Mouse (Mus musculus) left cerebral cortex, postnatal 14 days (tissue): Measurements from ENCODE around the gene Gm11596. TPM values are rescaled to one million over a fixed set of nuclear protein-coding genes. Genes with fewer than 3 reads are reported as not detected.
"Not testable (repeated sequence)": the region's sequence is repeated elsewhere in the genome, so short reads cannot be mapped to it uniquely, and the experiment has no call there.

Source experiments
- DNase-seq, 2 experiments: peaks; one replicate each; pipeline ENCODE4 v3.0.0; 2021 to 2022; ENCODE audit warnings: low spot score in 2 of 2, mixed read lengths in 1 of 2
- intact Hi-C: fragments of 180-260 bp; cut with DNase I; formaldehyde crosslinking; loops from one replicate; pipeline ENCODE4 v1.15.1; 2025
- long read RNA-seq, 2 experiments: library from polyadenylated mRNA; stranded (forward); transcript quantifications; one replicate each; pipeline ENCODE4 v2.0.0; 2021
- total RNA-seq, 2 experiments: library from RNA; stranded (reverse); gene quantifications; 2 replicates each; pipeline ENCODE4 v1.2.3; 2021

The Gm11596 gene
- not detected for total RNA-seq
- long read RNA-seq, experiment 1, result 0 reads
- long read RNA-seq, experiment 2, result 0 reads

- DNase-seq, result no peak
- intact Hi-C loops, result no loop called here
These were observed at the start of gene Gm11596 for GRCm38 (mm10) chr11:99793367-99793766. Gm11596 (minus strand) TSS chr11:99793467.

DNA sequence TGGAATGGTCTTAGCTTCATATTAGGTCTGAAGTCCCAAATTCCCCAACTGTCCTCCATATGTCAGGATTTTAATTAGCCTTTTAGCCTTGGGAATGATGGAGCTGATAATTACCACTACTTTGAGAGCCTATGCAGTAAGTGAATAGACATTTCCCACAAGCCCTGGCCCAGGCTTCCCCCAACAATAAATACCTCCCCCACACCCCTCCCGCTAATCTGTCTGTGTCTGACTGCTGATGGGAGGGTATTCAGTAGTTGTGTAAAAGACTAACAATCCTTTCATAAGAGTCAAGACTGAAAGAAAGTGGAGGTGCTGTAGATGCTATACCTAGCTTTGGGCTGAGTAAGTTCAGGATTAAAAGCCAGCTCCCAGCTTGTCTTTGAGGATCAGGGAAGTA is 48.9 kb upstream of the Gm11596 start:
- no peak for DNase-seq
- intact Hi-C loops, result no loop called here

GRCm38 (mm10) chr11:99837966-99838365 is 44.7 kb upstream of the Gm11596 start, which contains the start of gene 2300003K06Rik:
2300003K06Rik (minus strand) TSS chr11:99838066.
- intact Hi-C loops, result no loop called here
- DNase-seq, result no peak

- DNase-seq, intact Hi-C loops: not testable (repeated sequence)
These were observed 22.3 kb upstream of the Gm11596 start, which contains the start of gene Gm11564 for GRCm38 (mm10) chr11:99815566-99815965. Gm11564 (minus strand) TSS chr11:99815666.

DNA sequence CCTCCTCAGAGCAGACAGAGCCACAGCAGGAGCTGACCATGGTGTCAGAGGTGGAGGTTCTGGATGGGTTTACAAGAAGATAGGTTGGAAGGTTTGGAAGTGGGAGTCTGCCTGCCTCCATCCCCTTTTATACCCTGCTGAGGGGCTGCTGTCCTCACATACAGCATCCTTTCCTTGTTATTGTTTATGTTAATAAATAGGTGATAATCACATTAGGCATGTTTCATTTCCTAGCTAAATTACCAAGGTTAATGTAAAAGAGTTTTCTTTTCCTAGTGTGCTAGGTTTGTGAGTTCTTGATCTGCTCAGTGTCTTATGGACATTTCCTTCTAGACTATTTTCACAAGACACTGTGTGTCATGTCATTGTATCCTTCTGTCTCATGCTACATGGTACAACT is 16.5 kb upstream of the Gm11596 start, which contains the start of gene Krtap4-13:
Gene Krtap4-13, minus strand, starts transcription at position 101 of the 400 bp plus-strand sequence.
- intact Hi-C loops, DNase-seq: not testable (repeated sequence)

GRCm38 (mm10) chr11:99804346-99804745 is 11.1 kb upstream of the Gm11596 start, which contains the start of gene Gm11554:
Gm11554 (minus strand) TSS chr11:99804446.
- intact Hi-C loops, DNase-seq: not testable (repeated sequence)

DNA sequence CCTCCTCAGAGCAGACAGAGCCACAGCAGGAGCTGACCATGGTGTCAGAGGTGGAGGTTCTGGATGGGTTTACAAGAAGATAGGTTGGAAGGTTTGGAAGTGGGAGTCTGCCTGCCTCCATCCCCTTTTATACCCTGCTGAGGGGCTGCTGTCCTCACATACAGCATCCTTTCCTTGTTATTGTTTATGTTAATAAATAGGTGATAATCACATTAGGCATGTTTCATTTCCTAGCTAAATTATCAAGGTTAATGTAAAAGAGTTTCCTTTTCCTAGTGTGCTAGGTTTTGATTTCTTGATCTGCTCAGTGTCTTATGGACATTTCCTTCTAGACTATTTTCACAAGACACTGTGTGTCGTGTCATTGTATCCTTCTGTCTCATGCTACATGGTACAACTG is 5.6 kb upstream of the Gm11596 start, which contains the start of gene Gm11569:
Gene Gm11569, minus strand, starts transcription at position 101 of the 400 bp plus-strand sequence.
- DNase-seq, intact Hi-C loops: not testable (repeated sequence)

GRCm38 (mm10) chr11:99784900-99785299 is 8.4 kb downstream of the Gm11596 start, which contains the start of gene Krtap4-9:
Krtap4-9 (plus strand) TSS chr11:99785200.
- intact Hi-C loops, DNase-seq: not testable (repeated sequence)

GRCm38 (mm10) chr11:99780604-99781003 is 12.7 kb downstream of the Gm11596 start, which contains the start of gene Krtap4-8:
Krtap4-8 (minus strand) TSS chr11:99780704.
- no peak for DNase-seq
- intact Hi-C loops, result no loop called here

GRCm38 (mm10) chr11:99778401-99778800 is 14.9 kb downstream of the Gm11596 start:
- no peak for DNase-seq
- intact Hi-C loops, result no loop called here

DNA sequence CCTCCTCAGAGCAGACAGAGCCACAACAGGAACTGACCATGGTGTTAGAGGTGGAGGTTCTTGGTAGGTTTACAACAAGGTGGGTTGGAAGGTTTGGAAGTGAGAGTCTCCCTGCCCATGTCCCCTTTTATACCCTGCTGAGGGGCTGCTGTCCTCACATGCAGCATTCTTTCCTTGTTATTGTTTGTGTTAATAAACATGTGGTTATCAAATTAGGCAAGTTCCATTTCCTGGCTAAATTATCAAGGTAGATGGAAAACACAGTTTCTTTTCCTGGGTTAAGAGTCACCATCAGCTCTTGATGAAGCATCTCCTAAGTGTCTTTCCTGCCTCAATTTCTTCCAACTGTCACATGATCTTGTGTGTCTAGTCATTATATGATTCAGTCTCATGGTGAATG is 20.5 kb downstream of the Gm11596 start, which contains the start of gene Gm11595:
Gene Gm11595, minus strand, starts transcription at position 101 of the 400 bp plus-strand sequence.
- intact Hi-C loops, DNase-seq: not testable (repeated sequence)

GRCm38 (mm10) chr11:99768410-99768809 is 24.9 kb downstream of the Gm11596 start:
- intact Hi-C loops, result no loop called here
- DNase-seq, result no peak

DNA sequence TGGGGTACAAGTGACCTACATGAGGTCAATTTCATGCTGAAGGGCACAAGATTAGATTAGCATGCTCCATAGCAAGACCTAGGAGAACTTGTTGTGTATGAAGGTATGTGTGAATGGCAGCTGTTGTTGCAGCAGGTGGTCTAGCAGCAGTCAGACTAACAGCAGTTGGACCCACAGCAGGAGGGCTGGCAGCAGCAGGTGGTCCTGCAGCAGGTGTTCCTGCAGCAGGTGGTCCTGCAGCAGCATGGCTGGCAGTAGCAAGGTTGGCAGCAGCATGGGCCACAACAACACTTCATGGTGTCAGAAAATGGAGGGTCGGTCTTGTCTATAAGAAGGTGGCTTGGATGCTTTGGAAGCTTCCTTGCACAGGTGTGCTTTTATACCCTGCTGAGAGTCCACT is 34.4 kb downstream of the Gm11596 start:
- no peak for DNase-seq

GRCm38 (mm10) chr11:99743985-99744384 is 49.3 kb downstream of the Gm11596 start:
- DNase-seq, result no peak
- intact Hi-C loops, result no loop called here

More for the DNA sequence above, 34.4 kb downstream of the Gm11596 start:
- intact Hi-C loops, result no loop called here

Other genes starting within 250 kb of the Gm11596 start
- gene Krtap3-3, start 242.6 kb downstream of the Gm11596 start, total RNA-seq, result not detected
- not detected for gene Krtap3-2, start 236.6 kb downstream of the Gm11596 start, total RNA-seq
- not detected for gene Gm11939, start 234.0 kb downstream of the Gm11596 start, total RNA-seq
- gene Krtap3-1, start 226.8 kb downstream of the Gm11596 start, total RNA-seq, result not detected
- not detected for gene Krtap1-5, start 212.5 kb downstream of the Gm11596 start, total RNA-seq
- gene Krtap1-4, start 209.8 kb downstream of the Gm11596 start, total RNA-seq, result not detected
- gene Krtap1-3, start 202.1 kb downstream of the Gm11596 start, total RNA-seq, result not detected
- gene Krtap9-3, start 195.4 kb downstream of the Gm11596 start, total RNA-seq, result not detected
- not detected for gene Gm11938, start 190.2 kb downstream of the Gm11596 start, total RNA-seq
- gene Gm11937, start 183.3 kb downstream of the Gm11596 start, total RNA-seq, result not detected
- not detected for gene Krtap2-4, start 178.6 kb downstream of the Gm11596 start, total RNA-seq
- not detected for gene Gm11562, start 173.0 kb downstream of the Gm11596 start, total RNA-seq
- gene Krtap4-1, start 165.2 kb downstream of the Gm11596 start, total RNA-seq, result not detected
- not detected for gene Krtap4-2, start 158.4 kb downstream of the Gm11596 start, total RNA-seq
- gene Krtap4-7, start 149.4 kb downstream of the Gm11596 start, total RNA-seq, result not detected
- not detected for gene Gm11555, start 143.2 kb downstream of the Gm11596 start, total RNA-seq
- not detected for gene Gm11563, start 134.5 kb downstream of the Gm11596 start, total RNA-seq
- gene Krtap4-6, start 127.5 kb downstream of the Gm11596 start, total RNA-seq, result not detected
- gene Gm14190, start 102.7 kb downstream of the Gm11596 start, total RNA-seq, result not detected
- gene Gm14180, start 59.2 kb downstream of the Gm11596 start, total RNA-seq, result not detected
- not detected for gene Gm11595, start 20.6 kb downstream of the Gm11596 start, total RNA-seq
- not detected for gene Krtap4-8, start 12.8 kb downstream of the Gm11596 start, total RNA-seq
- not detected for gene Krtap4-9, start 8.3 kb downstream of the Gm11596 start, total RNA-seq
- gene Gm11569, start 5.5 kb upstream of the Gm11596 start, total RNA-seq, result not detected
- gene Gm11554, start 11.0 kb upstream of the Gm11596 start, total RNA-seq, result not detected
- gene Krtap4-13, start 16.4 kb upstream of the Gm11596 start, total RNA-seq, result not detected
- not detected for gene Gm11564, start 22.2 kb upstream of the Gm11596 start, total RNA-seq
- not detected for gene 2300003K06Rik, start 44.6 kb upstream of the Gm11596 start, total RNA-seq
- gene Krtap4-16, start 58.1 kb upstream of the Gm11596 start, total RNA-seq, result not detected
- not detected for gene Gm11568, start 64.5 kb upstream of the Gm11596 start, total RNA-seq
- gene Gm11559, start 71.0 kb upstream of the Gm11596 start, total RNA-seq, result not detected
- not detected for gene Krtap9-1, start 79.9 kb upstream of the Gm11596 start, total RNA-seq
- gene Gm11567, start 85.7 kb upstream of the Gm11596 start, total RNA-seq, result not detected
- not detected for gene Krtap31-1, start 114.5 kb upstream of the Gm11596 start, total RNA-seq
- gene Gm11565, start 121.3 kb upstream of the Gm11596 start, total RNA-seq, result not detected
- gene Krtap31-2, start 142.8 kb upstream of the Gm11596 start, total RNA-seq, result not detected
- gene Krtap9-5, start 155.0 kb upstream of the Gm11596 start, total RNA-seq, result not detected
- gene Krtap29-1, start 185.6 kb upstream of the Gm11596 start, total RNA-seq, result not detected
- not detected for gene Krtap16-1, start 193.1 kb upstream of the Gm11596 start, total RNA-seq
- gene Krtap17-1, start 200.5 kb upstream of the Gm11596 start, total RNA-seq, result not detected
- gene Krt33a, start 222.7 kb upstream of the Gm11596 start, total RNA-seq, result not detected
- gene Krt33b, start 236.4 kb upstream of the Gm11596 start, total RNA-seq, result not detected
- not detected for gene Krt34, start 248.1 kb upstream of the Gm11596 start, total RNA-seq